Mouse (Mus musculus): ENCODE results near the gene Mnt. TPM values are rescaled to one million over a fixed set of nuclear protein-coding genes. Genes with fewer than 3 reads are reported as not detected.

Gene Mnt
- polyA plus RNA-seq, 1 experiment: 14.4 TPM

DNA sequence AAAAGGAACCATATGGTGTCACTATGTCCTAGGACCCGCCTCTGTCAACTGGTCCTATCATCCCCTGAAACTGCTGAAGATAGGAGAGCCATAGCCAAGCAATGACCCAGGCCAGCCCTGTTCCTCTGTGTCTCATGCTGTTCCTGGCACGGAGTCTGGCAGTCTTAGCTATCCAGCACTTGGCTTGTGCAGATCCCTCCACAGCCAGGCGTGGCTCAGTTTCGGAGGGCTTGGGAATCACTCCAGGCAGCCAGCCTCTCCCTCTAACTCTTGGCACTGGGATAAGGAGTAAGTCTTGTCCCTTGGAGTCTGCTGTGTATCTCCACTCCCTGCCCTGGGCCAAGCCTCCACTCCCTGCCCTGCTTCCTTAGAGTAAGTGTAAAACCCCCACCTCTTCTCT lies 35.9 kb downstream of the Mnt start:
- Histone ChIP-seq H3K27ac (ENCODE audit: insufficient read depth, low read length) (no peak overlapping the region), H3K4me3 (ENCODE audit: insufficient read depth, low read length) (no peak overlapping the region), H3K4me1 (ENCODE audit: control insufficient read depth, insufficient read depth, low read length) (peaks cover 8% of the 10 kb centered on the region)
- no peak for TF ChIP-seq CTCF (IDR thresholded peaks at IDR 0.05; ENCODE audit: borderline replicate concordance, insufficient read depth, low read length)
- no peak for TF ChIP-seq POLR2A (IDR thresholded peaks at IDR 0.05; ENCODE audit: low read depth, low read length)

DNA sequence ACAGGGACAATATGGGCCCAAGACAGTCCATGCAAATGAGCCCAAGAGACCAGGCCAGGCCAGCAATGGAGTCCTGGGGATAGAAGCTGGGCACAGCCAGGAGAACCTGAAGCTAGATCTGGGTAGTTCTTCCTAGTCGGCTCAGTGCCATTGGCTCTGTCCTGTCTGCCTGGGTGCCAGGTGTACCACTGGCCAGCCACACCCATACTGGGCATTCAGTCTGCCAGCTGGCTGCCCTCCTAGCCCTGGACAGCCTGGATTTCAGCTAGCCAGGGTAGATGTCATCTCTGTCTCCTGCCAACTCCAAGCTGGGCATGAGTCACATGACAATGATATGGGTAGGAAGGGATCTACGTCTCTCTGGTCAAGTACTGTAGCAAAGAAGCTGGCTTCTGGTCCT lies 36.5 kb downstream of the Mnt start:
- TF ChIP-seq CTCF (IDR thresholded peaks at IDR 0.05; ENCODE audit: borderline replicate concordance, insufficient read depth, low read length) (no peak), POLR2A (IDR thresholded peaks at IDR 0.05; ENCODE audit: low read depth, low read length) (no peak)
- no peak overlapping the region for H3K4me3 ChIP-seq (ENCODE audit: insufficient read depth, low read length)
- no peak overlapping the region for H3K27ac ChIP-seq (ENCODE audit: insufficient read depth, low read length)
- peaks cover 6% of the 10 kb centered on the region for H3K4me1 ChIP-seq (ENCODE audit: control insufficient read depth, insufficient read depth, low read length)

- Histone ChIP-seq H3K27ac (ENCODE audit: insufficient read depth, low read length) (no peak overlapping the region), H3K4me3 (ENCODE audit: insufficient read depth, low read length) (no peak overlapping the region), H3K4me1 (ENCODE audit: control insufficient read depth, insufficient read depth, low read length) (peaks cover 4% of the 10 kb centered on the region)
- no peak for TF ChIP-seq CTCF (IDR thresholded peaks at IDR 0.05; ENCODE audit: borderline replicate concordance, insufficient read depth, low read length)
- no peak for TF ChIP-seq POLR2A (IDR thresholded peaks at IDR 0.05; ENCODE audit: low read depth, low read length)
Observed at GRCm38 (mm10) chr11:74868046-74868760, 37.5 kb downstream of the Mnt start.

DNA sequence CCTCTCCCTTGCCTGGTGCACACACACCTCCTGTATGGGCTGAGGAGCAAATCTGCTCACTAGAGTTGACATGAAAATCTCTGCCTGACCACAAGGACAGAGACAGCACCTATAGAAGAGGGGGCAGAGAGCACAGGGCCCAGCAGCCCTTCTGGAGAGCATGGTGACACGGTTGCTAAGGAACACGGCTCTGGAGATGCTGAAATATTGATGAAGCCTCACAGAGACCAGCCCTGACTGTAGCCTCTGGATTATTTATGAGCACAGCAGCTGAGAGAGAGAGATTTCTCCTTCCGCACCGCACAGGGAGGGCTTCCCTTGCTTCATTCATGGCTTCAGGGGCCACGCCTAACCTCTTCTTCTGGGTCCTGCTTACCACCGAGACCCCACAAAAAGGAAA lies 38.9 kb downstream of the Mnt start:
- TF ChIP-seq CTCF (IDR thresholded peaks at IDR 0.05; ENCODE audit: borderline replicate concordance, insufficient read depth, low read length) (no peak), POLR2A (IDR thresholded peaks at IDR 0.05; ENCODE audit: low read depth, low read length) (no peak)
- Histone ChIP-seq H3K4me1 (ENCODE audit: control insufficient read depth, insufficient read depth, low read length) (peaks cover 4% of the 10 kb centered on the region), H3K4me3 (ENCODE audit: insufficient read depth, low read length) (no peak overlapping the region), H3K27ac (ENCODE audit: insufficient read depth, low read length) (no peak overlapping the region)

DNA sequence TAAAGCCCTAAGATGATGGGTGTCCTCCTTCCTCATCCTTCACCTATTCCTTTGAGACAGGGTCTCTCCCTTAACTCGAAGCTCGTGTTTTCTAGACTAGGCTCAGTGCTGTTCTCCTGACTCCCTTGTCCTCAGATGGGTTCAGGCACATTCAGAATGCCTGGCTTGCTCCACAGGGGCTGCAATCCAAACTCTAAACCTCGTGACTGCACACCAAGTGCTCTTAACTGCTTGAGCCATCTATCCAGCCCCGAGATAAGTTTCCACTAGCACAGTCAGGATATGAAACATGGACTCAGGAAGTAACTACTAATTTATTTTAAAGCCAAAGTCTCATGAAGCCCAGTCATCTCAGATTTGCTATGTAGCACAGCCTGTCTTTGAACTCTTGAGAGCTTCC lies 39.8 kb downstream of the Mnt start:
- Histone ChIP-seq H3K27ac (ENCODE audit: insufficient read depth, low read length) (no peak overlapping the region), H3K4me1 (ENCODE audit: control insufficient read depth, insufficient read depth, low read length) (peaks cover 4% of the 10 kb centered on the region), H3K4me3 (ENCODE audit: insufficient read depth, low read length) (no peak overlapping the region)
- no peak for TF ChIP-seq CTCF (IDR thresholded peaks at IDR 0.05; ENCODE audit: borderline replicate concordance, insufficient read depth, low read length)
- no peak for TF ChIP-seq POLR2A (IDR thresholded peaks at IDR 0.05; ENCODE audit: low read depth, low read length)

DNA sequence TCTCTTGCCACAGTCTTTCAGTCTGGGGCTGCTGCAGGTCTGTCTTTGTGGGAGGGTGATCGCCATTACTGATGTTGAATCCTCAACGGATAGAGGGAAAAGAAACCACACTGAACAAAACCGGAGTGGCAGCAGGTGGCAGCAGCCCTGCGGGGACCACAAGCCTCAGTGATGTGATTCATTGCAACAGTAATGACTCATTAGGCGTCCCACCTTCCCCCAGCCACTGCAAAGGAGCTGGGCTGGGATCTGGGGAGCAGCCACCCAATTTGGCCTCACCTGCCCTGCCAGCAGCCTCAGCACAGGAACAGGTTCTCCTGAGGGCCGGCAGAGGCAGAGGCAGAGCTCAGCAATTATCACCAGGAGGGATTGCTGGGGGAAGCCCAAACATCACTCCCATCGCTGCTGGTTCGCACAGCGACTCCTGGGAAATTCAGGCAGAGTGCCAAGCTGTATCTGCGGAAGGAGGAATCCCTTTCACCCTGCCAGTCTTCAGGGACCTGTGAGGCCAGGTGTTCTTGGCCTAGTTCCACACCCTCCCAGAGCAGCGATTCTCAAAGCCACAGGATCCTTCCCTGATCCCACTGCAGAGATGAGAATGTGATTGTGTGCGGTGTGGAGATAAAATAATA lies 40.4 kb downstream of the Mnt start:
- TF ChIP-seq CTCF (IDR thresholded peaks at IDR 0.05; ENCODE audit: borderline replicate concordance, insufficient read depth, low read length): no peak
- no peak for TF ChIP-seq POLR2A (IDR thresholded peaks at IDR 0.05; ENCODE audit: low read depth, low read length)
- H3K4me3 ChIP-seq (ENCODE audit: insufficient read depth, low read length): no peak overlapping the region
- peaks cover 4% of the 10 kb centered on the region for H3K4me1 ChIP-seq (ENCODE audit: control insufficient read depth, insufficient read depth, low read length)
- H3K27ac ChIP-seq (ENCODE audit: insufficient read depth, low read length): no peak overlapping the region

GRCm38 (mm10) chr11:74874630-74875029 lies 43.9 kb downstream of the Mnt start:
- H3K4me3 ChIP-seq (ENCODE audit: insufficient read depth, low read length): no peak overlapping the region
- peaks cover 8% of the 10 kb centered on the region for H3K4me1 ChIP-seq (ENCODE audit: control insufficient read depth, insufficient read depth, low read length)
- TF ChIP-seq CTCF (IDR thresholded peaks at IDR 0.05; ENCODE audit: borderline replicate concordance, insufficient read depth, low read length) (no peak), POLR2A (IDR thresholded peaks at IDR 0.05; ENCODE audit: low read depth, low read length) (no peak)
- H3K27ac ChIP-seq (ENCODE audit: insufficient read depth, low read length): no peak overlapping the region

DNA sequence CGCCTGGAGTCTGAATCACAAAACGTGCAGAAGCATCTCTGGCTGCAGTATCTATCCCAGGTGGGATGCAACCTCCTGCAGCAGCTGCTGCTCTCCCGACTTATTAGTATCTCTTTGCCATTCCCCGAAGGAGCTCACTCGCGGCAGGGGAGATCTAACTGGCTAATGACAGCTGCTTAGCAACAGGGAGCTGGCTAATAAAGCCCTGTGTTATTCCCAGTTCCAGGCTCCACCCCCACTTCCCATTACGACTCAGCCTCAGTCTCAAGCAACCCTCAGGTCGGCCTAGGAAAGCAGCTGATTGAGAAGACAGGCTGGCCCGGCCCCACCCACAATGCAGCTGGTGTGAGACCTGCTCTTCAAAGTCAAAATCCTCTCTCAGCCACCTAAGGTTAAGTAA lies 46.1 kb downstream of the Mnt start:
- TF ChIP-seq POLR2A (IDR thresholded peaks at IDR 0.05; ENCODE audit: low read depth, low read length): no peak
- TF ChIP-seq CTCF (IDR thresholded peaks at IDR 0.05; ENCODE audit: borderline replicate concordance, insufficient read depth, low read length): no peak
- 0 out of 2 replicates have a peak, but pooled peaks cover 4% of the 10 kb centered on the region for H3K4me1 ChIP-seq (ENCODE audit: control insufficient read depth, insufficient read depth, low read length)
- no peak overlapping the region for H3K27ac ChIP-seq (ENCODE audit: insufficient read depth, low read length)
- no peak overlapping the region for H3K4me3 ChIP-seq (ENCODE audit: insufficient read depth, low read length)

- Histone ChIP-seq H3K4me3 (ENCODE audit: insufficient read depth, low read length) (no peak overlapping the region), H3K4me1 (ENCODE audit: control insufficient read depth, insufficient read depth, low read length) (0 out of 2 replicates have a peak, but pooled peaks cover 4% of the 10 kb centered on the region), H3K27ac (ENCODE audit: insufficient read depth, low read length) (0 out of 2 replicates have a peak overlapping the region, but pooled peaks have one; percentile 5)
- TF ChIP-seq CTCF (IDR thresholded peaks at IDR 0.05; ENCODE audit: borderline replicate concordance, insufficient read depth, low read length) (no peak), POLR2A (IDR thresholded peaks at IDR 0.05; ENCODE audit: low read depth, low read length) (no peak)
Observed at GRCm38 (mm10) chr11:74880999-74881398, 50.3 kb downstream of the Mnt start.

- TF ChIP-seq CTCF (IDR thresholded peaks at IDR 0.05; ENCODE audit: borderline replicate concordance, insufficient read depth, low read length) (no peak), POLR2A (IDR thresholded peaks at IDR 0.05; ENCODE audit: low read depth, low read length) (no peak)
- Histone ChIP-seq H3K27ac (ENCODE audit: insufficient read depth, low read length) (no peak overlapping the region), H3K4me3 (ENCODE audit: insufficient read depth, low read length) (no peak overlapping the region), H3K4me1 (ENCODE audit: control insufficient read depth, insufficient read depth, low read length) (no peaks in the 10 kb centered on the region)
Observed at GRCm38 (mm10) chr11:74881979-74882378, 51.3 kb downstream of the Mnt start.

Data from embryonic fibroblast, embryonic 13.5 days (primary cell).